Mouse (Mus musculus): ENCODE data around the gene Gm17521. TPM values are rescaled to one million over a fixed set of nuclear protein-coding genes. Genes with fewer than 3 reads are reported as not detected.
"Not testable (repeated sequence)": the region's sequence is repeated elsewhere in the genome, so short reads cannot be mapped to it uniquely, and the experiment has no call there.

Gene Gm17521
- polyA plus RNA-seq (2014; fragmentation: Nextera tagmentation; extraction: Ambion mirVana): not detected in 2 replicates

GRCm38 (mm10) chrX:123029569-123029968 lies at the start of gene Gm17521:
Gm17521 (minus strand) TSS chrX:123029669.
- not testable (repeated sequence) for H3K27ac ChIP-seq (ENCODE audit: low read depth, low read length); H3K27me3 ChIP-seq (ENCODE audit: control insufficient read depth, insufficient read depth, low read length); DNase-seq (ENCODE audit: low spot score); H3K4me3 ChIP-seq (ENCODE audit: low read depth, low read length); H3K36me3 ChIP-seq (ENCODE audit: control insufficient read depth, insufficient read depth, low read length); H3K4me1 ChIP-seq (replicated peaks; ENCODE audit: control insufficient read depth, insufficient read depth, low read length); H3K9me3 ChIP-seq (ENCODE audit: control insufficient read depth, low read length); ATAC-seq (replicated peaks; ENCODE audit: low FRiP score); H3K4me2 ChIP-seq (ENCODE audit: low read depth, low read length, severe bottlenecking); H3K9ac ChIP-seq (ENCODE audit: low read length)
- 70% methylated on average over 1 of the region's 1 CpGs for WGBS

- DNase-seq (ENCODE audit: low spot score) (no peak), ATAC-seq (replicated peaks; ENCODE audit: low FRiP score) (no peak)
- Histone ChIP-seq H3K36me3 (ENCODE audit: control insufficient read depth, insufficient read depth, low read length) (no peaks in the 10 kb centered on the region), H3K27me3 (ENCODE audit: control insufficient read depth, insufficient read depth, low read length) (no peaks in the 10 kb centered on the region), H3K27ac (ENCODE audit: low read depth, low read length) (no peak overlapping the region), H3K4me1 (replicated peaks; ENCODE audit: control insufficient read depth, insufficient read depth, low read length) (no peaks in the 10 kb centered on the region), H3K9me3 (ENCODE audit: control insufficient read depth, low read length) (no peaks in the 10 kb centered on the region), H3K4me3 (ENCODE audit: low read depth, low read length) (no peak overlapping the region), H3K4me2 (ENCODE audit: low read depth, low read length, severe bottlenecking) (no peak overlapping the region), H3K9ac (ENCODE audit: low read length) (no peak overlapping the region)
Observed at GRCm38 (mm10) chrX:123043956-123044355, 14.5 kb upstream of the Gm17521 start.

GRCm38 (mm10) chrX:123043516-123043915 lies 14.0 kb upstream of the Gm17521 start:
- WGBS: 72% methylated on average over 4 of the region's 4 CpGs
- DNase-seq (ENCODE audit: low spot score) (no peak), ATAC-seq (replicated peaks; ENCODE audit: low FRiP score) (no peak)
- Histone ChIP-seq H3K4me3 (ENCODE audit: low read depth, low read length) (no peak overlapping the region), H3K36me3 (ENCODE audit: control insufficient read depth, insufficient read depth, low read length) (no peaks in the 10 kb centered on the region), H3K9ac (ENCODE audit: low read length) (no peak overlapping the region), H3K27ac (ENCODE audit: low read depth, low read length) (no peak overlapping the region), H3K9me3 (ENCODE audit: control insufficient read depth, low read length) (no peaks in the 10 kb centered on the region), H3K27me3 (ENCODE audit: control insufficient read depth, insufficient read depth, low read length) (no peaks in the 10 kb centered on the region), H3K4me1 (replicated peaks; ENCODE audit: control insufficient read depth, insufficient read depth, low read length) (no peaks in the 10 kb centered on the region), H3K4me2 (ENCODE audit: low read depth, low read length, severe bottlenecking) (no peak overlapping the region)

Other genes with a start within 250 kb of the Gm17521 start
- gene Cldn34c1, start 73.8 kb upstream of the Gm17521 start, polyA plus RNA-seq (2014; fragmentation: Nextera tagmentation; extraction: Ambion mirVana): 24.3 and 24.5 TPM in 2 replicates
- gene Srsx, start 192.8 kb upstream of the Gm17521 start, polyA plus RNA-seq (2014; fragmentation: Nextera tagmentation; extraction: Ambion mirVana): not detected in 2 replicates
- gene Gm17577, start 217.2 kb upstream of the Gm17521 start, polyA plus RNA-seq (2014; fragmentation: Nextera tagmentation; extraction: Ambion mirVana): not detected in 2 replicates